Mouse (Mus musculus) liver, embryonic 14.5 days (tissue): ENCODE measurements around the gene Xrcc3.

Source experiments
- CTCF ChIP-seq: IDR thresholded peaks from 2 replicates; pipeline ENCODE4 v1.5.1; 2016; ENCODE audit warnings: antibody characterized with exemption, low read depth, control low read depth
- EP300 ChIP-seq: IDR thresholded peaks from 2 replicates; pipeline ENCODE4 v1.6.1; 2016; ENCODE audit warnings: antibody characterized with exemption, low read depth

DNA sequence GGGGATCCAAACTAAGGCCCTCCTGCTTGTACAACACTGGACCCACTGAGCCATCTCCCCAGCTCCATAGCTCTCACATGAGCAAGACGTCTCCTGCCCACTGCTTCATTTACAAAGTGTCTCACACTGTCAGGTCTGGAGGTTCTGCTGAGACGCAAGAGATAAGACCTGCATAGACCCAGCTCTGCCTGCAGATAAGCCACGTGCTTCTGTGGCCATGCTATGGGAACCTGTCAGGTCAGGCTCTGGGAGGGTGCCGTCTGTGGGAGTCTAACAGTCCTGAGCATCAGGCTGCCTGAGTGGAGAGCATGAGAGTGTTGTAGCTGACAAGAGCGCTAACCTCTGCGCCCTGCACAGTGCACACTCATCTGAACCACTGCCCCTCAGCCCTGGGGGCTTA, 26.7 kb downstream of the Xrcc3 start:
- TF ChIP-seq CTCF (no peak), EP300 (no peak)
